Mouse (Mus musculus) thymus, adult 2 months (tissue): ENCODE measurements around the gene Dtd1.

Experiments used
- CTCF ChIP-seq: fragments of 200-500 bp; IDR thresholded peaks from 2 replicates; pipeline ENCODE4 v1.5.1; 2012; ENCODE audit warnings: mild to moderate bottlenecking, control low read depth, low read length, moderate library complexity, borderline replicate concordance; ENCODE audit not compliant: control insufficient read depth, poor library complexity, insufficient read depth; ENCODE audit errors: extremely low read depth
- POLR2A ChIP-seq: fragments of 200-500 bp; IDR thresholded peaks from 2 replicates; pipeline ENCODE4 v1.6.1; 2012; ENCODE audit warnings: mild to moderate bottlenecking, low read length, control low read depth, moderate library complexity; ENCODE audit not compliant: control insufficient read depth, poor library complexity, insufficient read depth; ENCODE audit errors: extremely low read depth

GRCm38 (mm10) chr2:144692777-144693176, 93.1 kb downstream of the Dtd1 start:
- TF ChIP-seq CTCF (no peak), POLR2A (no peak)
